Comparison of ENCODE assay signal across 26 mouse cellular contexts in genomic region chr10:37240201-37240600, GRCm38 (mm10).
DNase-seq lines count a peak whose midpoint lies in the region; ATAC-seq and TF ChIP-seq lines count a peak whose summit lies in the region.
"Had no signal": no experiment of that assay in that cellular context is flagged by ENCODE, and none has a peak within 500 bp of the region (broad histone marks: within the 10 kb centered on the region; RNA-seq: fewer than 3 reads in every experiment).

No protein-coding gene starts in this region.

- no peaks in the 10 kb centered on the region for H3K27me3 ChIP-seq in lung, embryonic 16.5 days (ENCODE audit: control insufficient read depth, insufficient read depth, low read depth, low read length)
- no peaks in the 10 kb centered on the region for H3K27me3 ChIP-seq in limb, embryonic 15.5 days
- H3K27me3 ChIP-seq: hindbrain, embryonic 15.5 days; Patski had no signal

- peak; percentile 15; the same call in 1 of the 2 replicates for ATAC-seq in lung, embryonic 16.5 days (ENCODE audit: low read depth)
- no peak for ATAC-seq in limb, embryonic 15.5 days (ENCODE audit: insufficient number of reproducible peaks, low FRiP score, low TSS enrichment, low read depth)
- ATAC-seq: activated CD4-positive, CD25-positive, alpha-beta regulatory T cell, adult 4 months; CD4-positive, CD25-positive, alpha-beta regulatory T cell, adult 4 months; forebrain, embryonic 14.5 days; forebrain, postnatal 0 days had no signal

- no peak overlapping the region for H3K4me3 ChIP-seq in lung, embryonic 16.5 days (ENCODE audit: low read length)
- H3K4me3 ChIP-seq in ES-E14 (ENCODE audit: insufficient read depth in 1 of 2, low read depth in 1 of 2, low read length in 2 of 2, poor library complexity in 1 of 2, severe bottlenecking in 1 of 2), result no peak overlapping the region
- no peak overlapping the region for H3K4me3 ChIP-seq in limb, embryonic 15.5 days
- H3K4me3 ChIP-seq: gastrocnemius, adult 2 months; heart, embryonic 10.5 days; heart, embryonic 13.5 days; hindbrain, embryonic 15.5 days had no signal

- peaks cover 8% of the 10 kb centered on the region for H3K4me1 ChIP-seq in lung, embryonic 16.5 days (replicated peaks; ENCODE audit: control insufficient read depth, insufficient read depth, low read length)
- H3K4me1 ChIP-seq in ES-E14 (ENCODE audit: control insufficient read depth in 2 of 2, insufficient read depth in 2 of 2, low read length in 2 of 2, poor library complexity in 1 of 2), result peaks cover 2 to 3% of the 10 kb centered on the region in 2 experiments; a peak in 1 of 4 replicates
- peaks cover 8% of the 10 kb centered on the region; the same call in 1 of the 2 replicates for H3K4me1 ChIP-seq in limb, embryonic 15.5 days
- H3K4me1 ChIP-seq: hindbrain, embryonic 15.5 days had no signal

- 60% methylated on average over 3 of the region's 3 CpGs for WGBS in lung, embryonic 16.5 days
- WGBS in limb, embryonic 15.5 days, result 68% methylated on average over 3 of the region's 3 CpGs

- in situ Hi-C loops in ES-E14 (cut with MboI; ENCODE audit: low sequenced_read_pairs in 2 of 2, unreplicated experiment in 2 of 2), result no loop called here

- H3K36me3 ChIP-seq in lung, embryonic 16.5 days (ENCODE audit: control insufficient read depth, insufficient read depth, low read length), result no peaks in the 10 kb centered on the region
- no peaks in the 10 kb centered on the region for H3K36me3 ChIP-seq in ES-E14 (ENCODE audit: control insufficient read depth, insufficient read depth, low read length, poor library complexity, severe bottlenecking)
- no peaks in the 10 kb centered on the region for H3K36me3 ChIP-seq in limb, embryonic 15.5 days
- H3K36me3 ChIP-seq: G1E; heart, embryonic 10.5 days; heart, embryonic 13.5 days; hindbrain, embryonic 15.5 days had no signal

- H3K27ac ChIP-seq in lung, embryonic 16.5 days (ENCODE audit: low read length), result no peak overlapping the region
- no peak overlapping the region for H3K27ac ChIP-seq in ES-E14 (ENCODE audit: insufficient read depth, low read depth, low read length, poor library complexity, severe bottlenecking)
- 0 out of 2 replicates have a peak overlapping the region, but pooled peaks have one; percentile 30 for H3K27ac ChIP-seq in limb, embryonic 15.5 days
- H3K27ac ChIP-seq: gastrocnemius, adult 2 months; heart, embryonic 10.5 days; heart, embryonic 13.5 days; hindbrain, embryonic 15.5 days had no signal

- no peak for DNase-seq in lung, adult 18-20 months
- DNase-seq in ES-E14 (ENCODE audit: low read depth, low spot score) (no peak), ZHBTc4 (ENCODE audit: low read depth, low spot score) (peak; percentile 46)
- DNase-seq in cerebellum, adult 9-11 months, result no peak
- DNase-seq in spleen, postnatal 36 days (ENCODE audit: low spot score in 2 of 2), result no peak
- DNase-seq: adrenal gland, adult 8-10 months; adrenal gland, postnatal 25 days; cerebellum, adult 11-12 months; cerebellum, adult 8-10 months; cerebellum, postnatal 14 days; forebrain, postnatal 0 days; gastrocnemius, adult 2 months; gastrocnemius, postnatal 14 days; heart, adult 18-20 months; heart, postnatal 14 days; heart, postnatal 4 days had no signal

- H3K9ac ChIP-seq in lung, embryonic 16.5 days (ENCODE audit: low read length), result no peak overlapping the region
- no peak overlapping the region for H3K9ac ChIP-seq in ES-E14 (ENCODE audit: insufficient read depth, low read depth, low read length, poor library complexity, severe bottlenecking)
- H3K9ac ChIP-seq in limb, embryonic 15.5 days, result no peak overlapping the region
- H3K9ac ChIP-seq: forebrain, postnatal 0 days; heart, embryonic 13.5 days; hindbrain, embryonic 15.5 days had no signal

- H3K9me3 ChIP-seq in lung, embryonic 16.5 days (ENCODE audit: control insufficient read depth, low read length), result no peaks in the 10 kb centered on the region
- H3K9me3 ChIP-seq in ES-E14 (ENCODE audit: control insufficient read depth, insufficient read depth, low read depth, low read length), result no peaks in the 10 kb centered on the region
- no peaks in the 10 kb centered on the region for H3K9me3 ChIP-seq in limb, embryonic 15.5 days
- H3K9me3 ChIP-seq: G1E; heart, embryonic 10.5 days; heart, embryonic 13.5 days; hindbrain, embryonic 15.5 days had no signal

- H3K4me2 ChIP-seq in lung, embryonic 16.5 days (ENCODE audit: low read depth, low read length), result no peak overlapping the region
- H3K4me2 ChIP-seq in limb, embryonic 15.5 days, result no peak overlapping the region
- H3K4me2 ChIP-seq: heart, embryonic 13.5 days; hindbrain, embryonic 15.5 days had no signal

TF ChIP-seq in ES-E14, 5 proteins besides CTCF, POLR2A, EP300 and RAD21:
- TF ChIP-seq HCFC1 (IDR thresholded peaks at IDR 0.05; ENCODE audit: borderline replicate concordance, insufficient read depth, low read length), result no peak
- peak; percentile 82 for TF ChIP-seq MAFK (IDR thresholded peaks at IDR 0.05; ENCODE audit: insufficient read depth, low read depth, low read length)
